Mouse (Mus musculus) induced T-regulatory cell, adult 2 months (primary cell): Measurements from ENCODE around the gene Sp9.

Experiments
- DNase-seq: peaks from one replicate; pipeline ENCODE4 v3.0.0-alpha.2; 2012; ENCODE audit warnings: low read depth

Gene Sp9

DNA sequence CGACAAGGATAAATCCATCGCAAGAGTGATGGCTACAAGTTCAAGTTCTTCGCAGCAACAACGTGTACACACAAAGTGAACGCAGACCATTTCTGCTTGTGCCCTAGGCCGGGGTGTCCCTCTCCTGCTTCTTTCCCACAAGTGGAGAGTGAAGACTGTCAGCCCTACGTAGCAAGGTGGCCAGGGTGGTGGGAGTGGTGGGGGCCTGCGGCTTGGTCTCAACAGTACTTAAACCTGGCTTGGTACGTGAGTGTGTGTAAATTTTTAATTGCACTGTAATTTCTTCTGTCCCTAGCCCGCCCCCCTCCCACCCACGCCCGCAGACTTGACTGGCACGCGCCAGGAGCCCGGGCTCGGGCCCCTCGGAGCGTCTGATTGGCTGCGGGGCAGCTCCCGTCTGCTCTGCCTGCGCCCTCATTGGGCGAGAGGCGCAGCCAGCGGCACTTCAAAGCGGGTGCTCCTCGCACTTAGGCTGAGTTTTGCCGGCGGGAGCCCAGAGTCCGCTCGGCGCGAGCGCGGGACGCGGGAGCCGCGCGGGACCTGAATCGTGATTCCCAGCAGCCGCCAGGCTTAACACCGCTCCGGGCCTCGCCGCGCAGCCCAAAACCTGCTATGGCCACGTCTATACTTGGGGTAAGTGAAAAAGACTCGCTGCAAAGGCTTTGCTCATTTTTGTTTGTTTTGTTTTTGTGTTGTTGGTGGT is at the start of gene Sp9:
TSS of gene Sp9 (plus strand) at position 467 of the 703 bp plus-strand sequence.
- DNase-seq: no peak

- DNase-seq: no peak
These were observed 40.6 kb upstream of the Sp9 start for GRCm38 (mm10) chr2:73231081-73231480.

DNA sequence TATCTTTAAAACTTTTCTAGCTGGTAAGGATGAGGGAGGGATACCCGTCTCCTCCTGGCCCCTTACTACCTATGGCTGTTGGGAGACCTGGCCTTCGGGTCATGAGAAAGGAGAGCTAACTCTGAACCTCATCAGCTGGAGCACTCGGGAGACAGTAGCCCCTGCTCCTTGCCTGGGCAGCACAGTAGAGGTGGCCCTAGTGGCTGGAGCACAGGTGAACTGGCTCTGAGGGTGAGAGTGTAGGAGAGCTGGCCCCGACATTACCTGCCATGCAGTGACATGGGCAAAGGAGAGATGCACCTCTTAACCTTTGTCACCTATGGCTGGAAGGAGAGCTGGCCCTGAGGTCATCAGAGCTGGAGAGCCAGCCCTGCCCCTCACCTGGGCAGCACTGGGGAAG is 30.4 kb upstream of the Sp9 start:
- no peak for DNase-seq

DNA sequence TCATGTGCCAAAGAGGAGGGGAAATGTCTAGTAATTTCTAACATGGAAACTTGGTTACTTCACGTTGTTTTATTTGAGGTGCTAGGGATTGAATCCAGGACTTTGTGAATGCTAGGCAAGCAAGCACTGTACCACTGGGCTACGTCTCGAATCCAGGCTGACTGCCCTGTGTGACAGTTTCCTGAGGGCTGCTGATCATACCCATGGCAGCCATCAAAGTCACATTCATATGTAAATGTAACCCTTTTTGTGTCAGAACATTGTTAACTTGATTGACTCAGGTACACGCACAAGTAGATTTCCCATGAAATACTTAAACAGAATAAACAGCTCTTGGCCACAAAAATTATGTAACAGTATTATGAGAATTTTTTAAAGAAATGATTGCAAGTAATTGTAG is 23.0 kb upstream of the Sp9 start:
- no peak for DNase-seq

DNA sequence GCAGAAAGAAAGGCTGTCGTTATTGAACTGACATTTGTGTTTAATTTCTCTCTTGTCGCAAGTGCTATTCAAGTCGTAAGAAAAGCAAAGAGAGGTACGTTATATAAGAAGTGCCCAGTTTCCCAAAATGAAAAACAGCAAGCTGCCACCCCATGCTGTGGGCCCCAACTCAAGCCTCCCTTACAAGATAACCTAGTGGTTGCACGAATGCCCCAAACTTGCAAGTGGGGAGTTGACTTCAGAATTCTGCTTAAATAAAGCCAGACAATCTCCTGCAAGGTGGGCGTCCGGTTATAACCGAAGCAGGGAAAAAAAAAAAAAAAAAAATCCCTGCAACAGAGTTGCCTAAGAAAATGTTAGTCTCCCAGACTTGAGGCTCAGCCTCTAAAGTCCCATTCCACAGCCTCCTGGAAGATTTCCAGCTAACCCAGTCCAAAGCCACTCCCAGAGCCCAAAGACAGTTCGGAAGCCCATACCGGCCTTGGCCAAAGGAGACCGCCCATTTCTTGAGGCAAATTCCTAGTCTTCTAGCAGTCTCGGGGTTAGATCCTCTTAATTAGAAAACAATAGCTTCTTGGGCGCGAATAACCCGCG is 8.5 kb upstream of the Sp9 start:
- no peak for DNase-seq

DNA sequence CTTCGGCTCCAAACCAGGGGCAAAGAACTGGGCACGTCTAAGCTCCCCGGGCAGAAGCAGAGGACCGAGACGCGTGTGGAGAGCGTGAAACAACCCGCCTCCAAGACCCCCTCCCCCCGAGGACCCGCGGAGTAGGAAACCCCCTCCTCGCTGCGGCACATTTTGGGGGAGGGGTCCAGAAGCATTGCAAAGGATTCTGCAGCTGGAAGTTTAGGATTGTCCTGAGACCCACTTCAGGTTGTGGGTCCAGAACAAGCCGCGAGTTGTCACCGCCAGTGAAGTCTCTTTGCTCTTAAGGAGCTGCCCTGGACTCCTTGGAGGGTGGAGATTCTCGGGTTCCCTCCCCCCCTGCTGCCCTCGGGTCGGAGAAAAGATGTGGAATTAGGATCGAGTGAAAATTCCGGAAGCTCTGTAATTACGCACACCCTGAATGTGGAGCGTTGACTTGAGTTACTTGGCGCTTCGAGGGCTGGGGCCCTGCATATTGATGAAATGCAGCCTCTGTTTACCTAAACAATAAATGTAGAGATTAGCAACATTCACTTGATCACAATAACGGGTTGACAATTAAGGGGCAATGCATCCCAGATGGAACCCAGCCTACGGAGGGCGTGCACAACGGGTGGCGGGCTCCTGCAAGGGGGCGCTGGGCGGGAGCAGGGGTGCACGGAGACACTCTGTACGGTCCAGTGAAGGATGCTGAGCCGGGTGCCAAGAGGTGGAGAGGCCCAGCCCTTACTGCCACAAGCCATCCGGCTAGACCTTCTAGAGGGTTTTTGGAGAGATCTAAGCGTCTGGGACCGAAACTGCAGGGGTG is 7.7 kb upstream of the Sp9 start:
- DNase-seq: no peak

- peak; percentile 22 for DNase-seq
These were observed 7.0 kb upstream of the Sp9 start for GRCm38 (mm10) chr2:73264611-73265195.

GRCm38 (mm10) chr2:73266011-73266410 is 5.7 kb upstream of the Sp9 start:
- peak; percentile 25 for DNase-seq

- no peak for DNase-seq
These were observed 5.1 kb upstream of the Sp9 start for GRCm38 (mm10) chr2:73266623-73267022.

DNA sequence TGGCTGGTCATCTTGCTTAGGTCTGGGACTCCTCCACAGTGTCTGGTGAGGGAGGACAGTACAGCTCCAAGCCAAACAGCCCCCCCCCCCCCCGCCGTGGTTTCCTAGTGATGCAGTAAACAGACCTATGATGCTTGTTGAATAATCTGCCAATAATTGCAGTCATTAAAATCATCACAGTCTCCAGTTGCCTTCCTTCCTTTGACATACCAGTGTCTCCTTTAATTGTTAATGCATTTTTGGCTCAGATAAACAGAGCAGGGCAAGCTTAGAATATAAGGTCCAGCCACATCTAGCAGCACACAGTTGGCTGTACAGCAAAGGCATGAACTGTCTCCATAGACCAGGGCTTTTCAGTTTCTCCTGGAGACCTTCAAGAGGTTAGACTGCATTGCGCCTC is 4.5 kb upstream of the Sp9 start:
- peak; percentile 16 for DNase-seq

DNA sequence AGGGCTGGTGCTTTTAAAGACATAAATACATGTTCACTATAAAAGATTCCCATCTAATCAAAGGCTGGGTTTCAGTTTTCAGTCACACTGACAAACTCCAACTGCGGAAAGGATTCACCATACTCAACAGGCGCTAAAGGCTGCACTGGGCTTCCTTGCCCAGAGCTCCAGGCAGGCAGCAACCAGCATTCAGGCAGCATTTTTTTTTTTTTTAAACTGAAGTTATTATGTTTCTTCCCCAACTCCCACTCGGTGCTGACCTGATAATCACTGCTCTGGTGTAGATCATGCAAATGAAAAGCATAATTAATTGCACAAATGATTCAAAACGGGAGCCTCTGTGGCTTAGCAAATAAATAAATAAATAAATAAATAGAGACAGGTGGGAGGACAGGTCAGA is 3.9 kb upstream of the Sp9 start:
- peak; percentile 15 for DNase-seq

GRCm38 (mm10) chr2:73268281-73268680 is 3.4 kb upstream of the Sp9 start:
- peak; percentile 34 for DNase-seq

- peak; percentile 18 for DNase-seq
These were observed 2.8 kb upstream of the Sp9 start for GRCm38 (mm10) chr2:73268836-73269395.

GRCm38 (mm10) chr2:73269666-73270065 is 2.1 kb upstream of the Sp9 start:
- DNase-seq: peak; percentile 24

DNA sequence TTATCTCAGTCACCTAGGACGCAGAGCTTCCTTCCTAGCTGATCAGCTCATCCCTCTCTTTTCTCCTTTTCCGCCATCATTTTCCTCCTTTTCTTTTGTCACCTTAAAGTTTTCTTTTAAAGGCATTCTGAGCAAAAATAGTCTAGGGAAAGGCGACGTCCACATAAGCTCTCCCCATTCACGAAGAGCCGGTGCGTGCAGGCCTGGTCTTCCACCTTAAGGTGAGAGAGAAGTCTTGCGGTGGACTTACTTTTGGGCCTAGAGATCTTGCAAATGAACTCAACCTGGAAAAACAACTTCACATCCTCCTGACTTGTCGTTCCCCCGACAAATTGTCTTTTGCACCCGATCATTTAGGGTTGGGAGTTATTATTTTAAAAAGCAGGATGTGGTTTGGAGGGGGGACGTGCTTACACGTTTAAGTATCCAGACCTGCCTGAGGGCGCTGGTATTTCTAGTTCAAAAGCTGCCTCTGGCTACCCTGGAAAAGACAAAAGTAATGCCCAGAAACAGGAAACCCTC is 1.6 kb upstream of the Sp9 start:
- no peak for DNase-seq

DNA sequence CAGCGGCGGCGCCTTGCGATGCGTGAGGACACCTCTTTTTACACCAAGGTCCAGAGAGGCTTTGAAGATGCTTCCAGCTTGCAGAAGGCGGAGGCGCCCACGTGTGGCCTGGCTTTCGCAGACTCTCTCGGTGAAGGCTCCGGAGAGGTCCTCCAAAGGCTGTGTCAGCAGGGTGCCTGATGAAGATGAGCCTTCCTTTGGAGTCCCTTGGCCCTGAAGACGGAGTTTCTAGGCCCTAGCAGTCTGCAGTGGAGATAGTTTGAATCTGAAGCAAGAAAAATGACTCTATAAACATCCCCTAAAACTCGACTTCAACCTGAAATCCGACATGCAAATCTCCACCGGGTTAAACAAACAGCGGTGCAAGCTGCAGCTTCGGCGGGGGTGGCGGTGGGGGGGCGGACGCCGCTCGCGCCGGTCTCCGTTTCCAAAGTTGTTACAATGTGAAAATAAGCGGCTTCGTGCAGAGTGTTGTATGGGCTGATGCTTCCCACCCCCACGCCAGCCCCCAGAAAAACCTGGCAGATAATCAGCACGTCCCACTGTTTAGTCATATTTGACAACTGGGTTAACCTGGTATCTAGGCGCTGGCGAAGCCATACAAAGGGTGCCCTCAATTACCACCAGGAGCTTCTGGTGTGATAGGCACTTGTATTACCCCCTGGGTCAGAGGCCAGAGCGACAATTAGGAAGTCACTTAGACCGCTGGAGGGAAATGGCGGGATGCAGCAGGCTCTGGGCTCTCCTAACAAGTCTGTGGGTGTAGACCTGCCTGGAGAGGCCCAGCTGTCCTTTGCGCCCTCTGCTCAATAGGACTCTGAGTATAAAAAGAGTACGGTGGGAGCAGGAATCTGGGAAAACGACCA is 899 bp upstream of the Sp9 start:
- peak; percentile 68 for DNase-seq

- DNase-seq: no peak
These were observed 875 bp downstream of the Sp9 start for GRCm38 (mm10) chr2:73272351-73273248.

GRCm38 (mm10) chr2:73273249-73274118 is 1.8 kb downstream of the Sp9 start:
- DNase-seq: peak; percentile 54
